Mouse (Mus musculus): ENCODE data around the gene Oaz1. TPM values are rescaled to one million over a fixed set of nuclear protein-coding genes. Genes with fewer than 3 reads are reported as not detected.

The Oaz1 gene
- polyA plus RNA-seq, 1 experiment from 2014 or later = 2,273 TPM

DNA sequence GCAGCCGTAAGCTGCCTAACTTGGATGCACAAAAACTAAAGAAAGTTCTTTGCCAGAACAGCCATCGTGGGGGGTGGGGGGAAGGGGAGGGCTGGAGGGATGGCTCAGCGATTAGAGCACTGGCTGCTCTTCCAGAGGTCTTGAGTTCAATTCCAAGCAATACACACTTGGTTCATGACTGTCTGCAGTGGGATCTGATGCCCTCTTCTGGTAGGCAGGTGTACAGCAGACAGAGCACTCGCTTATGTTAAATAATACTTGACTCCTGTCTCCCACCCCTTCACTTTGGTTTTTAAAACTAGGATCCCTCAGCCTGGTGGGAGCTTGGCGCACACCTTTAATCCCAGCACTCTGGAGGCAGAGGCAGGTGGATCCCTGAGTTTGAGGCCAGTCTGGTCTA, 49.6 kb downstream of the Oaz1 start:
- H3K27me3 ChIP-seq (ENCODE audit: poor library complexity, severe bottlenecking) = peaks cover 10% of the 10 kb centered on the region; the same call in 1 of the 2 replicates
- WGBS = 28% methylated on average over 5 of the region's 5 CpGs

DNA sequence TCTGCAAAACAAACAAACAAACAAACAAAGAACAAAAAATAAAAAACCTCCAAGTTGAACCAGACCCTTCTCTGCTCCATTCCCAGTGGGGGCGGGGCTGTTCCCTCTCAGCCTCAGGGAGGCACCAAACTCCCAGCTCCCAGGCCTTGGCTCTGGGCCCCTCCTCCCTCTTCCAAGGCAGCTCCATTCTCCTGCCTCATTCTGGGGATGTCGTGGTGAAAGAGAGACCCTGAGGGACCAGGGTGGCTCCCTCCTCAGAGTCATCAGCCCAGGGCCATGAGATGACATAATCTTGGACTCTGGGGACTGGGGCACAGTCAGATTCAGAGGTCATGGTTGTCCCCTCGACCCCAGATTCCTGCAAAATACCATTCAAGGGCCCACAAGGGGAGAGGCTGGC, 50.1 kb downstream of the Oaz1 start:
- no peak for DNase-seq (ENCODE audit: extremely low spot score, low spot score)
- H3K27me3 ChIP-seq (ENCODE audit: poor library complexity, severe bottlenecking) = peaks cover 10% of the 10 kb centered on the region; the same call in 1 of the 2 replicates
- peak overlapping the region; percentile 53; the same call in 1 of the 2 replicates for H3K27ac ChIP-seq
- 21% methylated on average over 3 of the region's 3 CpGs for WGBS
- H3K4me3 ChIP-seq = no peak overlapping the region; the same call in 1 of the 2 replicates
- H3K9me3 ChIP-seq = no peaks in the 10 kb centered on the region
- no peaks in the 10 kb centered on the region for H3K36me3 ChIP-seq (replicated peaks)
- H3K4me1 ChIP-seq = peaks cover 24% of the 10 kb centered on the region

More for the DNA sequence above, 49.6 kb downstream of the Oaz1 start:
- H3K9me3 ChIP-seq = no peaks in the 10 kb centered on the region
- DNase-seq (ENCODE audit: extremely low spot score, low spot score) = peak; percentile 58
- no peak overlapping the region for H3K27ac ChIP-seq
- H3K36me3 ChIP-seq (replicated peaks) = no peaks in the 10 kb centered on the region
- peaks cover 24% of the 10 kb centered on the region for H3K4me1 ChIP-seq
- H3K4me3 ChIP-seq = no peak overlapping the region; the same call in 1 of the 2 replicates

MicroRNAs within 50 kb of the gene (microRNA counts, 519-probe panel; counts per million panel counts)
- microRNA mmu-miR-1982 = 341 counts per million, percentile 65 among the panel's probes with 10 or more counts

Small RNAs within 50 kb of the gene (microRNA-seq; reads per million reads assigned to microRNA genes)
- 3.0 reads per million, percentile 2 among the genes with 10 or more reads in this experiment for gene Mir1982

Other genes with a start within 250 kb of the Oaz1 start
- gene Klf16, start 249.3 kb upstream of the Oaz1 start, polyA plus RNA-seq (2016; fragmentation: Nextera tagmentation; extraction: Ambion mirVana) = 7.4 and 7.5 TPM in 2 replicates
- 71.8 and 75.5 TPM in 2 replicates for gene Abhd17a, start 236.3 kb upstream of the Oaz1 start, polyA plus RNA-seq (2016; fragmentation: Nextera tagmentation; extraction: Ambion mirVana)
- gene Scamp4, start 223.8 kb upstream of the Oaz1 start, polyA plus RNA-seq (2016; fragmentation: Nextera tagmentation; extraction: Ambion mirVana) = 91.5 and 93.0 TPM in 2 replicates
- 10.7 and 11.9 TPM in 2 replicates for gene Adat3, start 223.8 kb upstream of the Oaz1 start, polyA plus RNA-seq (2016; fragmentation: Nextera tagmentation; extraction: Ambion mirVana)
- 4.7 and 5.6 TPM in 2 replicates for gene Gm49322, start 220.6 kb upstream of the Oaz1 start, polyA plus RNA-seq (2016; fragmentation: Nextera tagmentation; extraction: Ambion mirVana)
- 123 and 133 TPM in 2 replicates for gene Csnk1g2, start 203.8 kb upstream of the Oaz1 start, polyA plus RNA-seq (2016; fragmentation: Nextera tagmentation; extraction: Ambion mirVana)
- 71.6 and 78.1 TPM in 2 replicates for gene Btbd2, start 169.6 kb upstream of the Oaz1 start, polyA plus RNA-seq (2016; fragmentation: Nextera tagmentation; extraction: Ambion mirVana)
- gene Mknk2, start 148.5 kb upstream of the Oaz1 start, polyA plus RNA-seq (2016; fragmentation: Nextera tagmentation; extraction: Ambion mirVana) = 91.0 and 100 TPM in 2 replicates
- 53.9 and 54.7 TPM in 2 replicates for gene Mob3a, start 124.7 kb upstream of the Oaz1 start, polyA plus RNA-seq (2016; fragmentation: Nextera tagmentation; extraction: Ambion mirVana)
- 7.7 and 10.9 TPM in 2 replicates for gene Izumo4, start 124.5 kb upstream of the Oaz1 start, polyA plus RNA-seq (2016; fragmentation: Nextera tagmentation; extraction: Ambion mirVana)
- 58.2 and 58.7 TPM in 2 replicates for gene Ap3d1, start 84.4 kb upstream of the Oaz1 start, polyA plus RNA-seq (2016; fragmentation: Nextera tagmentation; extraction: Ambion mirVana)
- 20.8 and 21.7 TPM in 2 replicates for gene Dot1l, start 71.5 kb upstream of the Oaz1 start, polyA plus RNA-seq (2016; fragmentation: Nextera tagmentation; extraction: Ambion mirVana)
- gene Sf3a2, start 28.5 kb upstream of the Oaz1 start, polyA plus RNA-seq (2016; fragmentation: Nextera tagmentation; extraction: Ambion mirVana) = 110 and 118 TPM in 2 replicates
- gene Plekhj1, start 28.0 kb upstream of the Oaz1 start, polyA plus RNA-seq (2016; fragmentation: Nextera tagmentation; extraction: Ambion mirVana) = 196 and 197 TPM in 2 replicates
- gene Amh, start 21.4 kb upstream of the Oaz1 start, polyA plus RNA-seq (2016; fragmentation: Nextera tagmentation; extraction: Ambion mirVana) = 0.09 TPM in 2 replicates
- 0.40 and 0.65 TPM in 2 replicates for gene Jsrp1, start 13.2 kb upstream of the Oaz1 start, polyA plus RNA-seq (2016; fragmentation: Nextera tagmentation; extraction: Ambion mirVana)
- 1.5 and 2.0 TPM in 2 replicates for gene Lingo3, start 17.4 kb downstream of the Oaz1 start, polyA plus RNA-seq (2016; fragmentation: Nextera tagmentation; extraction: Ambion mirVana)
- gene Lsm7, start 28.6 kb downstream of the Oaz1 start, polyA plus RNA-seq (2016; fragmentation: Nextera tagmentation; extraction: Ambion mirVana) = 351 and 360 TPM in 2 replicates
- 43.9 and 44.9 TPM in 2 replicates for gene Sppl2b, start 28.6 kb downstream of the Oaz1 start, polyA plus RNA-seq (2016; fragmentation: Nextera tagmentation; extraction: Ambion mirVana)
- 0.05 TPM in 1 of 2 replicates, not detected in the other for gene Tmprss9, start 45.2 kb downstream of the Oaz1 start, polyA plus RNA-seq (2016; fragmentation: Nextera tagmentation; extraction: Ambion mirVana)
- gene Timm13, start 74.3 kb downstream of the Oaz1 start, polyA plus RNA-seq (2016; fragmentation: Nextera tagmentation; extraction: Ambion mirVana) = 395 and 401 TPM in 2 replicates
- gene Lmnb2, start 91.6 kb downstream of the Oaz1 start, polyA plus RNA-seq (2016; fragmentation: Nextera tagmentation; extraction: Ambion mirVana) = 85.6 and 89.5 TPM in 2 replicates
- gene Gadd45b, start 103.4 kb downstream of the Oaz1 start, polyA plus RNA-seq (2016; fragmentation: Nextera tagmentation; extraction: Ambion mirVana) = 5.9 and 6.3 TPM in 2 replicates
- 6.3 and 6.9 TPM in 2 replicates for gene Gng7, start 188.3 kb downstream of the Oaz1 start, polyA plus RNA-seq (2016; fragmentation: Nextera tagmentation; extraction: Ambion mirVana)
- 2.1 and 2.5 TPM in 2 replicates for gene Diras1, start 199.0 kb downstream of the Oaz1 start, polyA plus RNA-seq (2016; fragmentation: Nextera tagmentation; extraction: Ambion mirVana)
- 15.7 and 15.8 TPM in 2 replicates for gene Slc39a3, start 210.8 kb downstream of the Oaz1 start, polyA plus RNA-seq (2016; fragmentation: Nextera tagmentation; extraction: Ambion mirVana)
- gene Sgta, start 233.5 kb downstream of the Oaz1 start, polyA plus RNA-seq (2016; fragmentation: Nextera tagmentation; extraction: Ambion mirVana) = 285 and 286 TPM in 2 replicates
- 106 and 114 TPM in 2 replicates for gene Thop1, start 243.4 kb downstream of the Oaz1 start, polyA plus RNA-seq (2016; fragmentation: Nextera tagmentation; extraction: Ambion mirVana)